ENCODE assay signal across 8 mouse cellular contexts in the genomic region with DNA sequence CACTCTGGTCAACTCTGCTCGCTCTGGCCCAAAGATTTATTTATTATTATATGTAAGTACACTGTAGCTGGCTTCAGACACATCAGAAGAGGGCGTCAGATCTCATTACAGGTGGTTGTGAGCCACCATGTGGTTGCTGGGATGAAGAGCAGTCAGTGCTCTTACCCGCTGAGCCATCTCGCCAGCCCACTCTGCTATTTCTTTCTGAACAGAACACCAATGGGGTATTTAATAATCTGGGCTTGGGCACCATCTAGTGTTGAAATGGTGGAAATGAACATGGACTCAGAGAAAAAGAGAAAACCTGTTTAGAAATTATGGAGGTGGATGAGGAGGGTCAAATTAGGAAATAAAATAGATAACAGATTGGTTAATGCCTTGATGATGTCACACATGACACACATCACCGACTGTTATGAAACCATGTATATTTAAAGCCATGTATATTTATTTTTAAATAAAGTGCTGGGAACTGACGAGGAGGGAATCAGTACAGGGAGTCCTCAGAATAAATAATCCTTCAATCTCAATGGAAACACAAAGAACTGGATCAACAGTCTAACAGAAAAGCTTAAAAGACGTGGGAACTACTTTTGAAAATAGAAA. TPM values are rescaled to one million over a fixed set of nuclear protein-coding genes. Genes with fewer than 3 reads are reported as not detected.
DNase-seq lines count a peak whose midpoint lies in the region; ATAC-seq and TF ChIP-seq lines count a peak whose summit lies in the region.

No protein-coding gene starts in this region.

- peak; percentile 87 for DNase-seq in NIH3T3 (ENCODE audit: low read depth)
- peak; percentile 49 for DNase-seq in cerebellum, adult 8-10 months
- DNase-seq in forelimb bud, embryonic 11.5 days (ENCODE audit: low read depth, low spot score), result peak; percentile 80
- peak; percentile 77 for DNase-seq in heart, postnatal 4 days
- peak; percentile 82 to 94 for DNase-seq in layer of hippocampus, adult 18-20 months (ENCODE audit: low spot score in 2 of 2)
- DNase-seq in liver, postnatal 0 days, result peak; percentile 60
- peak; percentile 47 for DNase-seq in thymus, adult 2 months

- H3K9ac ChIP-seq in liver, postnatal 0 days (replicated peaks), result no peak overlapping the region
- no peak overlapping the region for H3K9ac ChIP-seq in neural tube, embryonic 15.5 days (replicated peaks)

- H3K4me1 ChIP-seq in liver, postnatal 0 days (ENCODE audit: insufficient read depth), result no peaks in the 10 kb centered on the region
- no peaks in the 10 kb centered on the region for H3K4me1 ChIP-seq in neural tube, embryonic 15.5 days
- H3K4me1 ChIP-seq in thymus, adult 2 months (replicated peaks; ENCODE audit: control insufficient read depth, insufficient read depth, low read length), result no peaks in the 10 kb centered on the region

- peak; percentile 83 for ATAC-seq in liver, postnatal 0 days
- ATAC-seq in neural tube, embryonic 15.5 days (ENCODE audit: low FRiP score), result peak; percentile 96

- TF ChIP-seq EP300 in liver, postnatal 0 days (IDR thresholded peaks at IDR 0.05; ENCODE audit: low read depth), result no peak

- peak; percentile 77 for TF ChIP-seq CTCF in liver, postnatal 0 days (IDR thresholded peaks at IDR 0.05; ENCODE audit: low read depth)
- TF ChIP-seq CTCF in thymus, adult 2 months (IDR thresholded peaks at IDR 0.05; ENCODE audit: borderline replicate concordance, control insufficient read depth, extremely low read depth, insufficient read depth, low read length, poor library complexity), result no peak

- H3K27me3 ChIP-seq in liver, postnatal 0 days (ENCODE audit: insufficient read depth, low read length), result no peaks in the 10 kb centered on the region
- no peaks in the 10 kb centered on the region for H3K27me3 ChIP-seq in neural tube, embryonic 15.5 days (replicated peaks)
- H3K27me3 ChIP-seq in thymus, adult 2 months (ENCODE audit: control insufficient read depth, insufficient read depth, low read length), result no peaks in the 10 kb centered on the region

- 19% methylated on average over 7 of the region's 7 CpGs for WGBS in liver, postnatal 0 days (ENCODE audit: insufficient replicate concordance)
- 17% methylated on average over 7 of the region's 7 CpGs for WGBS in neural tube, embryonic 15.5 days
- WGBS in thymus, adult 2 months, result 25% methylated on average over 7 of the region's 7 CpGs

- no peak overlapping the region for H3K4me2 ChIP-seq in liver, postnatal 0 days (ENCODE audit: low read depth, low read length)
- no peak overlapping the region for H3K4me2 ChIP-seq in neural tube, embryonic 15.5 days

- no peaks in the 10 kb centered on the region for H3K9me3 ChIP-seq in liver, postnatal 0 days (ENCODE audit: low read length)
- no peaks in the 10 kb centered on the region for H3K9me3 ChIP-seq in neural tube, embryonic 15.5 days (replicated peaks)

- TF ChIP-seq POLR2A in thymus, adult 2 months (IDR thresholded peaks at IDR 0.05; ENCODE audit: control insufficient read depth, extremely low read depth, insufficient read depth, low read length, poor library complexity), result no peak

- H3K36me3 ChIP-seq in liver, postnatal 0 days (replicated peaks; ENCODE audit: insufficient read depth, low read length), result no peaks in the 10 kb centered on the region
- H3K36me3 ChIP-seq in neural tube, embryonic 15.5 days, result no peaks in the 10 kb centered on the region
- H3K36me3 ChIP-seq in thymus, adult 2 months (ENCODE audit: control insufficient read depth, insufficient read depth, low read length), result no peaks in the 10 kb centered on the region

- no peak overlapping the region for H3K4me3 ChIP-seq in liver, postnatal 0 days (ENCODE audit: low read depth, low read length)
- no peak overlapping the region for H3K4me3 ChIP-seq in neural tube, embryonic 15.5 days (replicated peaks)
- H3K4me3 ChIP-seq in thymus, adult 2 months (ENCODE audit: control insufficient read depth, insufficient read depth, low read length), result no peak overlapping the region

- H3K27ac ChIP-seq in liver, postnatal 0 days (ENCODE audit: low read depth), result no peak overlapping the region
- H3K27ac ChIP-seq in neural tube, embryonic 15.5 days (replicated peaks), result no peak overlapping the region
- H3K27ac ChIP-seq in thymus, adult 2 months (ENCODE audit: control insufficient read depth, insufficient read depth, low read length), result no peak overlapping the region

RNA-seq across cellular contexts. Expression of a gene that starts 10.8 kb away (rescaled TPM):
- total RNA-seq in heart, postnatal 4 days (2021), result 10 to 100 TPM; 14.7 to 17.2 TPM
- total RNA-seq in layer of hippocampus, adult 18-20 months (2021), result 10 to 100 TPM; 40.4 to 42.7 TPM
- polyA plus RNA-seq in liver, postnatal 0 days (2015; fragmentation: Nextera tagmentation; extraction: Ambion mirVana), result 6.8 and 7.8 TPM in 2 replicates
- 57.2 and 61.1 TPM in 2 replicates for polyA plus RNA-seq in neural tube, embryonic 15.5 days (2015; fragmentation: Nextera tagmentation; extraction: Ambion mirVana)
- 2.6 and 4.1 TPM in 2 replicates for polyA plus RNA-seq in thymus, adult 2 months (2012; rRNA removed)

RNA-seq across cellular contexts. Expression of a gene that starts 32.7 kb away (rescaled TPM):
- total RNA-seq in heart, postnatal 4 days (2021), result 1 to 10 TPM; 2.1 to 3.5 TPM
- total RNA-seq in layer of hippocampus, adult 18-20 months (2021), result 10 to 100 TPM; 40.5 to 41.9 TPM
- polyA plus RNA-seq in liver, postnatal 0 days (2015; fragmentation: Nextera tagmentation; extraction: Ambion mirVana), result 0.20 and 1.8 TPM in 2 replicates
- 13.0 and 15.3 TPM in 2 replicates for polyA plus RNA-seq in neural tube, embryonic 15.5 days (2015; fragmentation: Nextera tagmentation; extraction: Ambion mirVana)
- polyA plus RNA-seq in thymus, adult 2 months (2012; rRNA removed), result 5.5 and 7.1 TPM in 2 replicates

RNA-seq across cellular contexts. Expression of a gene that starts 57.4 kb away (rescaled TPM):
- 1 to 10 TPM; 1.1 to 1.5 TPM for total RNA-seq in heart, postnatal 4 days (2021)
- 1 to 10 TPM; 2.0 TPM for total RNA-seq in layer of hippocampus, adult 18-20 months (2021)
- polyA plus RNA-seq in liver, postnatal 0 days (2015; fragmentation: Nextera tagmentation; extraction: Ambion mirVana), result 0.70 and 1.3 TPM in 2 replicates
- 0.50 and 1.1 TPM in 2 replicates for polyA plus RNA-seq in neural tube, embryonic 15.5 days (2015; fragmentation: Nextera tagmentation; extraction: Ambion mirVana)
- polyA plus RNA-seq in thymus, adult 2 months (2012; rRNA removed), result 0.65 and 1.2 TPM in 2 replicates

RNA-seq across cellular contexts. Expression of a gene that starts 57.5 kb away (rescaled TPM):
- total RNA-seq in heart, postnatal 4 days (2021), result 10 to 100 TPM; 31.8 to 36.7 TPM
- 10 to 100 TPM; 80.2 to 80.4 TPM for total RNA-seq in layer of hippocampus, adult 18-20 months (2021)
- polyA plus RNA-seq in liver, postnatal 0 days (2015; fragmentation: Nextera tagmentation; extraction: Ambion mirVana), result 38.7 and 42.2 TPM in 2 replicates
- polyA plus RNA-seq in neural tube, embryonic 15.5 days (2015; fragmentation: Nextera tagmentation; extraction: Ambion mirVana), result 77.8 and 80.4 TPM in 2 replicates
- polyA plus RNA-seq in thymus, adult 2 months (2012; rRNA removed), result 46.6 and 47.6 TPM in 2 replicates
